Mouse (Mus musculus): ENCODE results near the gene Gfap. TPM values are rescaled to one million over a fixed set of nuclear protein-coding genes. Genes with fewer than 3 reads are reported as not detected.

Gfap gene
- polyA plus RNA-seq, 1 experiment from 2014 or later, result 0.09 TPM

DNA sequence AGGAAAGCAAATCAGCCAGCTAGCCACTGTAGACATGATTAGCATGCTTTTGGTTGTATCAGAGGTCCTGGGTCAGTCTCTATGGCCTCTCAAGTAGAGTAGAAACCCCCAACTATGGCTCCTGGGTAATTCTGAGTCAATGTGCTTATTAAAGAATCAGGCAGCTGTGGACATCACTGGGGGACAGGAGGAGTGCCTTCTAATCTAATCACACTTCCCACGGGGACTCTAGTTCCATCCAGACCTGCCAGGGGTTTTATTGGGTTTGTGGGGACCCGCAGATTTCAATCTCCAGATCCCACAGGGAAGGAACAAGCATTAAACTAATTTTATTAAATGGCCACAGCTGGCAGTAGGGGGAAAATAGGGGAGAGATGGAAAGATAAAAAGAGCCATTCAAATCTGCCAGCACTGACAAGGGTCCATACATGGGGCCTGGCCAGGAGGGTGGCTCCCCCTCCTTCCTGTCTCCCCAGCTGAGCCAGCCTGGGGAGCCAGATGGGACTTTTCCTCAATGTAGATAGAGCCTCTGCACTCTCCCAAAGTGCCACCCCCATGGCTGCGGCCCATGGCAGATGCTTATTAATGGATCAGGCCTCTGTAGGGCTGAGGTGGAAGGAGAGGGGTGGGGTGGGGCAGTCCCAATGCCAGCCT lies 36.9 kb upstream of the Gfap start:
- DNase-seq (ENCODE audit: low spot score) (no peak), ATAC-seq (replicated peaks; ENCODE audit: low FRiP score) (no peak)
- WGBS, result 78% methylated on average over 3 of the region's 3 CpGs

GRCm38 (mm10) chr11:102936272-102936671 lies 35.6 kb upstream of the Gfap start:
- Histone ChIP-seq H3K27me3 (ENCODE audit: control insufficient read depth, insufficient read depth, low read length) (no peaks in the 10 kb centered on the region; the same call in 1 of the 2 replicates), H3K4me1 (replicated peaks; ENCODE audit: control insufficient read depth, insufficient read depth, low read length) (peaks cover 4% of the 10 kb centered on the region; the same call in 1 of the 2 replicates), H3K9ac (ENCODE audit: low read length) (no peak overlapping the region), H3K36me3 (ENCODE audit: control insufficient read depth, insufficient read depth, low read length) (no peaks in the 10 kb centered on the region), H3K27ac (ENCODE audit: low read depth, low read length) (no peak overlapping the region), H3K4me3 (ENCODE audit: low read depth, low read length) (no peak overlapping the region), H3K4me2 (ENCODE audit: low read depth, low read length, severe bottlenecking) (no peak overlapping the region), H3K9me3 (ENCODE audit: control insufficient read depth, low read length) (no peaks in the 10 kb centered on the region)
- WGBS, result 34% methylated on average over 4 of the region's 4 CpGs
- ATAC-seq (replicated peaks; ENCODE audit: low FRiP score), result no peak
- no peak for DNase-seq (ENCODE audit: low spot score)

More for the DNA sequence above, 36.9 kb upstream of the Gfap start:
- H3K27ac ChIP-seq (ENCODE audit: low read depth, low read length), result no peak overlapping the region
- H3K9me3 ChIP-seq (ENCODE audit: control insufficient read depth, low read length), result no peaks in the 10 kb centered on the region
- H3K9ac ChIP-seq (ENCODE audit: low read length), result no peak overlapping the region
- no peak overlapping the region for H3K4me3 ChIP-seq (ENCODE audit: low read depth, low read length)
- peaks cover 4% of the 10 kb centered on the region; the same call in 1 of the 2 replicates for H3K4me1 ChIP-seq (replicated peaks; ENCODE audit: control insufficient read depth, insufficient read depth, low read length)
- no peaks in the 10 kb centered on the region; the same call in 1 of the 2 replicates for H3K27me3 ChIP-seq (ENCODE audit: control insufficient read depth, insufficient read depth, low read length)
- no peak overlapping the region for H3K4me2 ChIP-seq (ENCODE audit: low read depth, low read length, severe bottlenecking)
- no peaks in the 10 kb centered on the region for H3K36me3 ChIP-seq (ENCODE audit: control insufficient read depth, insufficient read depth, low read length)

DNA sequence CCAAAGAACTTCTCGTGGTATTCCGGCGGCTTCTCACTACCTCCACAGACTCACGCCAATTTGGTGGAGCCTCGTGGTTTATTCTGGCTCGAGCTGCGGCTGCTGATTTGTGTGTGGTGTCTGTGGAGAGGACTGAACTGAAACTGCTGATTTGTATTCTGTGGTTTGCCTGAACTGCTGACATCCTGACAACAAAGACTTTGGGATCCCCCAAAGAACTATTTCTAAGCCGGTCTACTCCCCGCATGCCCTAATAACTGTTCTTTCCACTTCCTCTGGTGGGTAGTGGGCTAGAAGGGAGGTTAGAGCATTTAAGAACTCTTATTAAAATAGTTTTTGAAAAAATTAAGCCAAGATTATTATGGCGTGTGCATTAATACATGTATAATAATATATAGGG lies 30.0 kb upstream of the Gfap start:
- no peaks in the 10 kb centered on the region for H3K27me3 ChIP-seq (ENCODE audit: control insufficient read depth, insufficient read depth, low read length)
- no peak overlapping the region for H3K27ac ChIP-seq (ENCODE audit: low read depth, low read length)
- H3K36me3 ChIP-seq (ENCODE audit: control insufficient read depth, insufficient read depth, low read length), result no peaks in the 10 kb centered on the region
- DNase-seq (ENCODE audit: low spot score) (peak; percentile 24), ATAC-seq (replicated peaks; ENCODE audit: low FRiP score) (no peak)
- no peak overlapping the region for H3K9ac ChIP-seq (ENCODE audit: low read length)
- no peaks in the 10 kb centered on the region for H3K9me3 ChIP-seq (ENCODE audit: control insufficient read depth, low read length)
- no peak overlapping the region for H3K4me2 ChIP-seq (ENCODE audit: low read depth, low read length, severe bottlenecking)
- H3K4me1 ChIP-seq (replicated peaks; ENCODE audit: control insufficient read depth, insufficient read depth, low read length), result no peaks in the 10 kb centered on the region
- 92% methylated on average over 10 of the region's 10 CpGs for WGBS
- H3K4me3 ChIP-seq (ENCODE audit: low read depth, low read length), result no peak overlapping the region

- Histone ChIP-seq H3K27ac (ENCODE audit: low read depth, low read length) (peak overlapping the region; percentile 95), H3K27me3 (ENCODE audit: control insufficient read depth, insufficient read depth, low read length) (no peaks in the 10 kb centered on the region), H3K36me3 (ENCODE audit: control insufficient read depth, insufficient read depth, low read length) (no peaks in the 10 kb centered on the region), H3K9me3 (ENCODE audit: control insufficient read depth, low read length) (no peaks in the 10 kb centered on the region), H3K4me2 (ENCODE audit: low read depth, low read length, severe bottlenecking) (peak overlapping the region; percentile 55), H3K4me1 (replicated peaks; ENCODE audit: control insufficient read depth, insufficient read depth, low read length) (0 out of 2 replicates have a peak, but pooled peaks cover 4% of the 10 kb centered on the region), H3K4me3 (ENCODE audit: low read depth, low read length) (peak overlapping the region; percentile 80), H3K9ac (ENCODE audit: low read length) (peak overlapping the region; percentile 89)
- DNase-seq (ENCODE audit: low spot score) (no peak), ATAC-seq (replicated peaks; ENCODE audit: low FRiP score) (peak; percentile 39)
- under 1% methylated on average over 10 of the region's 10 CpGs for WGBS
Observed at GRCm38 (mm10) chr11:102925351-102925717, 24.6 kb upstream of the Gfap start.

GRCm38 (mm10) chr11:102924557-102925350 lies 24.0 kb upstream of the Gfap start, which contains the start of gene Kif18b:
TSS of gene Kif18b (minus strand) at chr11:102925124.
- Histone ChIP-seq H3K4me1 (replicated peaks; ENCODE audit: control insufficient read depth, insufficient read depth, low read length) (0 out of 2 replicates have a peak, but pooled peaks cover 4% of the 10 kb centered on the region), H3K4me3 (ENCODE audit: low read depth, low read length) (peak within 1 kb of the TSS; percentile 80), H3K27me3 (ENCODE audit: control insufficient read depth, insufficient read depth, low read length) (no peaks in the 10 kb centered on the region), H3K9ac (ENCODE audit: low read length) (peak within 1 kb of the TSS; percentile 89), H3K9me3 (ENCODE audit: control insufficient read depth, low read length) (no peaks in the 10 kb centered on the region), H3K36me3 (ENCODE audit: control insufficient read depth, insufficient read depth, low read length) (no peaks in the 10 kb centered on the region), H3K27ac (ENCODE audit: low read depth, low read length) (peak within 1 kb of the TSS; percentile 95), H3K4me2 (ENCODE audit: low read depth, low read length, severe bottlenecking) (peak within 1 kb of the TSS; percentile 55)
- ATAC-seq (replicated peaks; ENCODE audit: low FRiP score) (peak; percentile 92), DNase-seq (ENCODE audit: low spot score) (peak; percentile 98)
- WGBS, result under 1% methylated on average over 62 of the region's 62 CpGs

DNA sequence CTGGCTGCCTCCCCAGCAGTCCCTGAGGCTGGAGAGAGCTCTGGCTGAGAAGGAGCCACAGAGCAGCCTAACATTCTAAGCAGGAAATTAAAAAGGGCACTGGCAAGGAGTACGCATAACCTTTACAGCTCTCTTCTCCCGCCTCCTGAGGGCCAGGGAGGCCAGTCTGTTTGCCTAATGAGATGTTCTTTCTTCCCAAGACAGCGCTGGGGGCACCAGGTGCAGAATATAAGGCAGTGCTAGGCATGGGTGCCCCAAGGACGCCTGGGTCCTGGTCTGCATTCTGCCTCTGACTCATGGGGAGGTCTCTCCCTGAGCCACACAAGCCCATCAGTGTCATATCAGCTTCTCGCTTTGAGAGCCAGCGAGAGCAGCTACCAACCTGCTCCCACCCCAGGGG lies 20.8 kb upstream of the Gfap start:
- no peak for ATAC-seq (replicated peaks; ENCODE audit: low FRiP score)
- no peaks in the 10 kb centered on the region for H3K27me3 ChIP-seq (ENCODE audit: control insufficient read depth, insufficient read depth, low read length)
- H3K9ac ChIP-seq (ENCODE audit: low read length), result peak overlapping the region; percentile 6; the same call in 1 of the 2 replicates
- H3K9me3 ChIP-seq (ENCODE audit: control insufficient read depth, low read length), result no peaks in the 10 kb centered on the region
- no peak overlapping the region for H3K4me2 ChIP-seq (ENCODE audit: low read depth, low read length, severe bottlenecking)
- no peak overlapping the region for H3K27ac ChIP-seq (ENCODE audit: low read depth, low read length)
- 87% methylated on average over 6 of the region's 6 CpGs for WGBS
- peak; percentile 38 for DNase-seq (ENCODE audit: low spot score)
- H3K4me3 ChIP-seq (ENCODE audit: low read depth, low read length), result no peak overlapping the region
- H3K4me1 ChIP-seq (replicated peaks; ENCODE audit: control insufficient read depth, insufficient read depth, low read length), result 0 out of 2 replicates have a peak, but pooled peaks cover 4% of the 10 kb centered on the region
- H3K36me3 ChIP-seq (ENCODE audit: control insufficient read depth, insufficient read depth, low read length), result no peaks in the 10 kb centered on the region

DNA sequence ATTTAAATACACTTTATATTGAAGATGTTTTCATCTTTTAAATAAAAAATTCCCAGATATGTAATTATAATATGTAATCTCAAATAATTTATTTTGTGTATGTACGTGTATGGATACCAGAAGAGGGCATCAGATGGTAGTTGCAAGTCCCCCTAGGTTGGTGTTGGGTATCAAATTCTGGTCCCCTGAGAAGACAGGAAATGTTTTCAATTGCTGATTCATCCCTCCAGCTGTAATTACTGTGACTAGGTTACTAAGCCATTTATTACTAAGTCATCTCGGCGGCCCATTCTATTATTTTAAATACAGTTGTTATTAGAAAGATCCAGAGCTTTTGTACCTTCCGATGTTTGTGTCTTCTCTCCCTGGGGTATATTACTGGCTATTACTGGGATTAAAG lies 17.4 kb upstream of the Gfap start:
- DNase-seq (ENCODE audit: low spot score), result no peak
- 0 out of 2 replicates have a peak, but pooled peaks cover 2% of the 10 kb centered on the region for H3K4me1 ChIP-seq (replicated peaks; ENCODE audit: control insufficient read depth, insufficient read depth, low read length)
- H3K9ac ChIP-seq (ENCODE audit: low read length), result no peak overlapping the region
- no peaks in the 10 kb centered on the region for H3K27me3 ChIP-seq (ENCODE audit: control insufficient read depth, insufficient read depth, low read length)
- 94% methylated on average over 4 of the region's 4 CpGs for WGBS
- ATAC-seq (replicated peaks; ENCODE audit: low FRiP score), result no peak
- H3K36me3 ChIP-seq (ENCODE audit: control insufficient read depth, insufficient read depth, low read length), result peaks cover 14% of the 10 kb centered on the region
- no peaks in the 10 kb centered on the region for H3K9me3 ChIP-seq (ENCODE audit: control insufficient read depth, low read length)
- no peak overlapping the region for H3K27ac ChIP-seq (ENCODE audit: low read depth, low read length)
- no peak overlapping the region for H3K4me2 ChIP-seq (ENCODE audit: low read depth, low read length, severe bottlenecking)
- no peak overlapping the region for H3K4me3 ChIP-seq (ENCODE audit: low read depth, low read length)

- H3K9me3 ChIP-seq (ENCODE audit: control insufficient read depth, low read length), result no peaks in the 10 kb centered on the region
- H3K36me3 ChIP-seq (ENCODE audit: control insufficient read depth, insufficient read depth, low read length), result peaks cover 15% of the 10 kb centered on the region
- no peak overlapping the region for H3K27ac ChIP-seq (ENCODE audit: low read depth, low read length)
- H3K9ac ChIP-seq (ENCODE audit: low read length), result no peak overlapping the region
- H3K4me3 ChIP-seq (ENCODE audit: low read depth, low read length), result no peak overlapping the region
- 93% methylated on average over 9 of the region's 9 CpGs for WGBS
- no peak overlapping the region for H3K4me2 ChIP-seq (ENCODE audit: low read depth, low read length, severe bottlenecking)
- no peak for DNase-seq (ENCODE audit: low spot score)
- H3K4me1 ChIP-seq (replicated peaks; ENCODE audit: control insufficient read depth, insufficient read depth, low read length), result no peaks in the 10 kb centered on the region
- no peak for ATAC-seq (replicated peaks; ENCODE audit: low FRiP score)
- no peaks in the 10 kb centered on the region for H3K27me3 ChIP-seq (ENCODE audit: control insufficient read depth, insufficient read depth, low read length)
Observed at GRCm38 (mm10) chr11:102915380-102915779, 14.7 kb upstream of the Gfap start.

Data from forebrain, embryonic 11.5 days (tissue).